Mouse (Mus musculus) C2C12 (cell line): Measurements from ENCODE around the gene Ppp1r14a.

Source experiments
- CEBPB ChIP-seq: IDR thresholded peaks from one replicate; pipeline ENCODE4 v1.6.1; 2011; ENCODE audit warnings: low read depth, mild to moderate bottlenecking, control low read depth, moderate library complexity
- CTCF ChIP-seq: IDR thresholded peaks from one replicate; pipeline ENCODE4 v1.5.1; 2011; ENCODE audit not compliant: control insufficient read depth, insufficient read depth, insufficient read length
- MAX ChIP-seq: IDR thresholded peaks from one replicate; pipeline ENCODE4 v1.6.1; 2011; ENCODE audit warnings: mild to moderate bottlenecking, control low read depth
- MYOD1 ChIP-seq: IDR thresholded peaks from one replicate; pipeline ENCODE4 v1.6.1; 2011; ENCODE audit warnings: low read depth; ENCODE audit not compliant: control insufficient read depth, insufficient read length
- MYOG ChIP-seq: IDR thresholded peaks from one replicate; pipeline ENCODE4 v1.6.1; 2011; ENCODE audit not compliant: control insufficient read depth, insufficient read length; ENCODE audit errors: extremely low read depth
- USF1 ChIP-seq: IDR thresholded peaks from one replicate; pipeline ENCODE4 v1.6.1; 2011; ENCODE audit warnings: low read depth, mild to moderate bottlenecking, control low read depth, moderate library complexity

DNA sequence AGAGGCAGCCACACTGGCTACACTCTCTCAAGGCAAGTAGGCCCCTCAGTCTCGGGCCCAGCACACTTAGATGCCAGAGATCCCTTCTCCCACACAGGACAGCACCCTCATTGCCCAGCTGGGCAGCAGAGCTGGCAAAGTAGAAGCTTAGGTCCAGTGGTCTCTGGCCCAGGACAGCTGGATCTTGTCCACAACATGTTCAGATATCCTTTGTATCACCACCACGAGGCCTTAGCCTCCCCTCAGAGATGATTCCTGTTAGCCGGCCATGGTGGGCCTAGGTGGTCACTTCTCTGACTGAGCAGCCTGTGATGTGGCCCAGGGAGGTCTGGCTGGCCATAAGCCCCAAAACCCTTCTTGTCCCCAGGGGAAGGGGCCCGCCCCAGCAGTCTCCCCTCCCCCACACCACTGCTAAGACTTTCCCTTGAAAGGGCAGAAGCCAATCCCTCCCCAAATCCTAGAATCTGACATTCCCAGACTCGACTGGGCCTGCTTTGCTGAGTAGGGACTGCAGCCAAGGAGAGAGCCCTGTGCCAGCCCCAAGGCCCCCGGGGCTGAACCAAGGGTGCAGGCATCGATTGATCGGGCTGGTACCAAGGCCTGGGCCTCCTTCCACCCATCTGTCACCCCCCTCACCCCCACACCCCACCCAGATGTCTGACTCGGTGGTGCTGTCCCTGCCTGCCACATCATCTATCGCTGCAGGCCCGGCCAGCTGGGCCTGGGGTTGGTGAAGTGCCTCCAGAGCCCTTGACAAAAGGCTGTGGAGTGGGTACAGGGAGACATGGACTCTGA, 1.8 kb downstream of the Ppp1r14a start:
- TF ChIP-seq MAX (no peak), CTCF (no peak), CEBPB (no peak), USF1 (no peak), MYOG (no peak), MYOD1 (no peak)
